Mouse (Mus musculus) hindbrain, postnatal 0 days (tissue): Measurements from ENCODE around the gene Cadm2. TPM values are rescaled to one million over a fixed set of nuclear protein-coding genes. Genes with fewer than 3 reads are reported as not detected.
A peak's percentile ranks its signal among the peaks of the same experiment; 100 is the strongest.

Experiments used
- ATAC-seq: fragments of 200-750 bp; cut with Nextera tagmentation; 2 replicates; pipeline ENCODE4 v1.8.0; 2017; ENCODE audit warnings: mild to moderate bottlenecking, moderate TSS enrichment, moderate library complexity
- DNase-seq: peaks from one replicate; pipeline ENCODE4 v3.0.0-alpha.2; 2015; ENCODE audit warnings: low spot score
- H3K27ac ChIP-seq: fragments of 300-500 bp; sonication (generic); 2 replicates; pipeline ENCODE4 v1.5.1; 2014; ENCODE audit warnings: mild to moderate bottlenecking
- H3K27me3 ChIP-seq: fragments of 300-500 bp; sonication (generic); 2 replicates; pipeline ENCODE4 v1.6.1; 2014; ENCODE audit warnings: low read length, mixed read lengths; ENCODE audit not compliant: insufficient read depth
- H3K36me3 ChIP-seq: fragments of 300-500 bp; sonication (generic); 2 replicates; pipeline ENCODE4 v1.6.1; 2014; ENCODE audit warnings: low read length, mixed read lengths; ENCODE audit not compliant: insufficient read depth
- H3K4me1 ChIP-seq: fragments of 300-500 bp; sonication (generic); 2 replicates; pipeline ENCODE4 v1.6.1; 2014; ENCODE audit warnings: antibody characterized with exemption, low read length, mixed read lengths; ENCODE audit not compliant: insufficient read depth
- H3K4me2 ChIP-seq: fragments of 300-500 bp; sonication (generic); 2 replicates; pipeline ENCODE4 v1.6.1; 2014; ENCODE audit warnings: low read depth, mild to moderate bottlenecking, low read length, moderate library complexity, mixed read lengths
- H3K4me3 ChIP-seq: fragments of 300-500 bp; sonication (generic); 2 replicates; pipeline ENCODE4 v1.5.1; 2014; ENCODE audit warnings: low read length
- H3K9ac ChIP-seq: fragments of 300-500 bp; sonication (generic); replicated peaks from 2 replicates; pipeline ENCODE4 v1.6.1; 2014; ENCODE audit warnings: mild to moderate bottlenecking, low read length, moderate library complexity, mixed read lengths
- H3K9me3 ChIP-seq: fragments of 300-500 bp; sonication (generic); 2 replicates; pipeline ENCODE4 v1.6.1; 2016; ENCODE audit warnings: low read length, mixed read lengths
- CTCF ChIP-seq: IDR thresholded peaks from 2 replicates; pipeline ENCODE4 v1.5.1; 2016; ENCODE audit warnings: antibody characterized with exemption, control low read depth, low read depth
- WGBS: fragments of 180-500 bp; shearing (Covaris S2); extraction: QIAGEN DNeasy Blood & Tissue Kit; methylation state at CpG from one replicate; pipeline ENCODE4 v1.1.7; 2014; 5-methylcytosine and 5-hydroxymethylcytosine counted together
- polyA plus RNA-seq: library from polyadenylated mRNA; unstranded; fragments of >200 nt; fragmentation: Nextera tagmentation; extraction: Ambion mirVana; gene quantifications from 2 replicates; pipeline ENCODE4 v1.2.1, GENCODE M21; 2015
- total RNA-seq: library from RNA; depleted of rRNA; stranded (reverse); fragments of >200 nt; gene quantifications from 2 replicates; pipeline ENCODE4 v1.2.3, GENCODE M21; 2014

The Cadm2 gene
- total and polyA plus RNA-seq, 2 experiments from 2014 or later: 71.6 to 88.0 TPM

DNA sequence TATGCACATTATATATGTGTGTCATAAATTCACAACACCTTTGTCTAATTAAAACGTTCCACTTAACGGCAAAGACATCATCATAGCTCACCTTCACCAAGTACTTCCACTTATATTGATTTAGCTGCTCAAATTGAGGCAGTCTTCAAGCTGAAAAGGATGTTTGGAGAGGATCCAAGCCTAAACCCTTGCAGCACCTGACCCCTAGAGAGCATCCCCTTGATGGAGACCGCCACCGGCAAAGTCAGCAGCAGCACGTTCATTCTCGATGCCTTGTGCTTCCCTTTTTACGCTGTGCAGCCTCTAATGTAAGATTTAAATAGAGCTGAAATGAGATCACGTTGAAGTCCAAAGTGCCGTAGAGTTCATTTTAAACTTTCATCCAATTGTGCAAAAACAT, 20.7 kb downstream of the Cadm2 start:
- WGBS: 60% methylated on average over 9 of the region's 9 CpGs

GRCm38 (mm10) chr16:67598841-67599240, 21.9 kb downstream of the Cadm2 start:
- peak; percentile 36 for DNase-seq
- Histone ChIP-seq H3K36me3 (no peaks in the 10 kb centered on the region), H3K9me3 (no peaks in the 10 kb centered on the region), H3K4me2 (no peak overlapping the region), H3K27me3 (no peaks in the 10 kb centered on the region), H3K27ac (no peak overlapping the region), H3K9ac (no peak overlapping the region), H3K4me1 (no peaks in the 10 kb centered on the region), H3K4me3 (no peak overlapping the region)
- TF ChIP-seq CTCF: no peak
- WGBS: 58% methylated on average over 4 of the region's 4 CpGs
- ATAC-seq: no peak

More for the DNA sequence above, 20.7 kb downstream of the Cadm2 start:
- no peak overlapping the region for H3K27ac ChIP-seq
- H3K4me2 ChIP-seq: 0 out of 2 replicates have a peak overlapping the region, but pooled peaks have one; percentile 18
- no peak for TF ChIP-seq CTCF
- H3K9ac ChIP-seq: no peak overlapping the region
- no peaks in the 10 kb centered on the region for H3K4me1 ChIP-seq
- no peaks in the 10 kb centered on the region for H3K27me3 ChIP-seq
- H3K36me3 ChIP-seq: no peaks in the 10 kb centered on the region
- no peaks in the 10 kb centered on the region for H3K9me3 ChIP-seq
- ATAC-seq: no peak
- DNase-seq: peak; percentile 27
- no peak overlapping the region for H3K4me3 ChIP-seq

- DNase-seq: no peak
- no peaks in the 10 kb centered on the region for H3K9me3 ChIP-seq
- 85% methylated on average over 6 of the region's 6 CpGs for WGBS
- no peaks in the 10 kb centered on the region for H3K27me3 ChIP-seq
- no peak overlapping the region for H3K27ac ChIP-seq
- H3K4me2 ChIP-seq: no peak overlapping the region
- H3K4me3 ChIP-seq: no peak overlapping the region
- no peak for TF ChIP-seq CTCF
- no peak for ATAC-seq
- H3K4me1 ChIP-seq: no peaks in the 10 kb centered on the region
- no peaks in the 10 kb centered on the region for H3K36me3 ChIP-seq
- H3K9ac ChIP-seq: no peak overlapping the region
Observed at GRCm38 (mm10) chr16:67591015-67591414, 29.7 kb downstream of the Cadm2 start.

- Histone ChIP-seq H3K4me2 (no peak overlapping the region), H3K4me3 (no peak overlapping the region), H3K27ac (no peak overlapping the region), H3K9ac (no peak overlapping the region), H3K27me3 (no peaks in the 10 kb centered on the region), H3K4me1 (no peaks in the 10 kb centered on the region), H3K9me3 (no peaks in the 10 kb centered on the region), H3K36me3 (no peaks in the 10 kb centered on the region)
- TF ChIP-seq CTCF: no peak
- WGBS: 78% methylated on average over 11 of the region's 11 CpGs
- DNase-seq (peak; percentile 4), ATAC-seq (no peak)
Observed at GRCm38 (mm10) chr16:67578842-67579517, 41.7 kb downstream of the Cadm2 start.

DNA sequence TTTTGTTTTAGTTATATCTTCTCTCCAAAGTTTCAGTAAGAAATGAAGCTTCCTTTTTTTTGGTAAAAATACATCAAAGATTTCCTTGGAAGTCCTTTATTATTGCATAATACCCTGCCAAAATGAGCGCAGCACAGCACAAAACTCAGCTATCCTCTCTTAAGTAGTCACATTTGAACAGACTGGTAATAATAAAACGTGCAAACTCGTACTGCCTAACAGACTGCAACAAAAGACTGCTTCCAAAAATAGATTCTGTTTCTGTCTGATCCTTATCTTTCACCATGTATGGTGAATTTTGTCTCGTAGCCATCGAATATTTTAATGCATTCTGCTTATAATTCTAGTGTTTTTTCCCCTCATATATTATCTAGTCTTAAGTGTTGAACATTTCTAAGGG, 45.2 kb downstream of the Cadm2 start:
- no peak overlapping the region for H3K4me2 ChIP-seq
- no peaks in the 10 kb centered on the region for H3K27me3 ChIP-seq
- no peaks in the 10 kb centered on the region for H3K9me3 ChIP-seq
- no peak for DNase-seq
- no peak for ATAC-seq
- H3K36me3 ChIP-seq: no peaks in the 10 kb centered on the region
- H3K9ac ChIP-seq: no peak overlapping the region
- H3K4me1 ChIP-seq: no peaks in the 10 kb centered on the region
- no peak overlapping the region for H3K4me3 ChIP-seq
- 63% methylated on average over 5 of the region's 5 CpGs for WGBS
- no peak overlapping the region for H3K27ac ChIP-seq
- TF ChIP-seq CTCF: no peak

DNA sequence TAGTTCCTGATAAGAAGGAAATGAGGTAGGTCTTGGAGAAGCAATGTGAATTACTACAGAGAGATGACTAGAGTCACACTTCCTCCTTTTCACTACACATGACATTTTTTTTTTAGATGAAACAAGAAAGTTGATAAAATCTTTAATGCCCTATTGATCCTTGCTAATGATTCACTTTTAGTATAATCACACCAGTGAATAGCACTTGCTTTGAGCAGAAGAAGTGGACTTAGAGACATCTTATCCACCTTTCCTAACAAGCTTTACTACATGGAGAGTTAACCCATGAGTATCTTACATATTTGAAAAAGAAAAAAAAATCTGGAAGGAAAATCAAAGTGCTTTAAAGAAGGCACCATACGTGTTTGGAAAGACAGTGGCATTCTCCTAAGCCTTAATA, 93.7 kb downstream of the Cadm2 start:
- Histone ChIP-seq H3K4me2 (no peak overlapping the region), H3K9ac (no peak overlapping the region), H3K4me3 (no peak overlapping the region), H3K9me3 (no peaks in the 10 kb centered on the region), H3K27ac (no peak overlapping the region), H3K4me1 (no peaks in the 10 kb centered on the region), H3K27me3 (no peaks in the 10 kb centered on the region), H3K36me3 (no peaks in the 10 kb centered on the region)
- ATAC-seq (no peak), DNase-seq (no peak)
- 89% methylated on average over 1 of the region's 1 CpGs for WGBS
- no peak for TF ChIP-seq CTCF

GRCm38 (mm10) chr16:67524878-67525277, 95.8 kb downstream of the Cadm2 start:
- H3K4me1 ChIP-seq: no peaks in the 10 kb centered on the region
- H3K36me3 ChIP-seq: no peaks in the 10 kb centered on the region
- no peaks in the 10 kb centered on the region for H3K9me3 ChIP-seq
- no peak overlapping the region for H3K4me3 ChIP-seq
- no peak overlapping the region for H3K27ac ChIP-seq
- 89% methylated on average over 1 of the region's 1 CpGs for WGBS
- H3K4me2 ChIP-seq: no peak overlapping the region
- DNase-seq (no peak), ATAC-seq (no peak)
- no peak for TF ChIP-seq CTCF
- no peaks in the 10 kb centered on the region for H3K27me3 ChIP-seq
- H3K9ac ChIP-seq: no peak overlapping the region
